Mouse (Mus musculus) heart, postnatal 0 days (tissue): Measurements from ENCODE around the gene 4933428G20Rik. TPM values are rescaled to one million over a fixed set of nuclear protein-coding genes. Genes with fewer than 3 reads are reported as not detected.

Experiments
- ATAC-seq: fragments of 200-750 bp; cut with Nextera tagmentation; 2 replicates; pipeline ENCODE4 v1.8.0; 2017; ENCODE audit warnings: low read depth, moderate number of reproducible peaks, moderate library complexity; ENCODE audit not compliant: insufficient read depth
- DNase-seq: peaks from one replicate; pipeline ENCODE4 v3.0.0-alpha.2; 2016; ENCODE audit warnings: low spot score
- H3K27ac ChIP-seq: fragments of 300-500 bp; sonication (generic); 2 replicates; pipeline ENCODE4 v1.5.1; 2014; ENCODE audit warnings: low read depth, mild to moderate bottlenecking
- H3K27me3 ChIP-seq: fragments of 300-500 bp; sonication (generic); 2 replicates; pipeline ENCODE4 v1.6.1; 2014; ENCODE audit warnings: low read length, mixed read lengths; ENCODE audit not compliant: control insufficient read depth, insufficient read depth
- H3K36me3 ChIP-seq: fragments of 300-500 bp; sonication (generic); replicated peaks from 2 replicates; pipeline ENCODE4 v1.6.1; 2014; ENCODE audit warnings: low read length, mixed read lengths; ENCODE audit not compliant: control insufficient read depth, insufficient read depth
- H3K4me1 ChIP-seq: fragments of 300-500 bp; sonication (generic); 2 replicates; pipeline ENCODE4 v1.6.1; 2014; ENCODE audit warnings: antibody characterized with exemption; ENCODE audit not compliant: control insufficient read depth, insufficient read depth
- H3K4me2 ChIP-seq: fragments of 300-500 bp; sonication (generic); 2 replicates; pipeline ENCODE4 v1.6.1; 2014; ENCODE audit warnings: low read depth, mild to moderate bottlenecking, low read length, moderate library complexity
- H3K4me3 ChIP-seq: fragments of 300-500 bp; sonication (generic); 2 replicates; pipeline ENCODE4 v1.5.1; 2014; ENCODE audit warnings: low read depth, low read length
- H3K9ac ChIP-seq: fragments of 300-500 bp; sonication (generic); replicated peaks from 2 replicates; pipeline ENCODE4 v1.6.1; 2014; ENCODE audit warnings: low read depth, low read length, mixed read lengths
- H3K9me3 ChIP-seq: fragments of 300-500 bp; sonication (generic); replicated peaks from 2 replicates; pipeline ENCODE4 v1.6.1; 2016; ENCODE audit warnings: low read length; ENCODE audit not compliant: control insufficient read depth
- CTCF ChIP-seq: IDR thresholded peaks from 2 replicates; pipeline ENCODE4 v1.5.1; 2016; ENCODE audit warnings: antibody characterized with exemption, control low read depth, low read depth
- EP300 ChIP-seq: IDR thresholded peaks from 2 replicates; pipeline ENCODE4 v1.6.1; 2016; ENCODE audit warnings: antibody characterized with exemption, low read depth
- WGBS: fragments of 180-500 bp; shearing (Covaris S2); extraction: QIAGEN DNeasy Blood & Tissue Kit; methylation state at CpG from one replicate; pipeline ENCODE4 v1.1.7; 2014; 5-methylcytosine and 5-hydroxymethylcytosine counted together
- polyA plus RNA-seq: library from polyadenylated mRNA; unstranded; fragments of >200 nt; fragmentation: Nextera tagmentation; extraction: Ambion mirVana; gene quantifications from 2 replicates; pipeline ENCODE4 v1.2.1, GENCODE M21; 2015
- total RNA-seq: library from RNA; depleted of rRNA; stranded (reverse); fragments of >200 nt; gene quantifications from 2 replicates; pipeline ENCODE4 v1.2.3, GENCODE M21; 2014; ENCODE audit warnings: low replicate concordance

The 4933428G20Rik gene
- total and polyA plus RNA-seq, 2 experiments from 2014 or later: 0.45 TPM; not detected in 1

DNA sequence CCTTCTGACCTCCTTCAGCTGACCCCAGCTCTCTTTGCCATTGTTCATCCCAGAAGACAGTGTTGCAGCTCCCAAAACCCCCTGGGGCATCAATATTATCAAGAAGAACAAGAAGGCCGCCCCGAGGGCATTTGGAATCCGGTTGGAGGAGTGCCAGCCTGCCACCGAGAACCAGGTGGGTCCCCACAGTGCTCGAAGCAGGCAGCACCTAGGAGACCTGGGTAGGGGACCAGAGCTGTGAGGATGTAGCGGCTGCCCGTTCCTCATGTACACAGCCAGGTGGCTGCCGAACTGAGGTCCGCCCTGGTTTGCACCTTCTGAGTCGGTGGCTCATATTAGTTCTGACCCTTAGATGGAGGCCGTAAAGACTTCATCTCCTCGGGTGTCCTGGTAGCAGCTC is 34.2 kb downstream of the 4933428G20Rik start:
- H3K27me3 ChIP-seq: no peaks in the 10 kb centered on the region
- ATAC-seq (no peak), DNase-seq (no peak)
- H3K9ac ChIP-seq: no peak overlapping the region
- H3K4me1 ChIP-seq: no peaks in the 10 kb centered on the region
- H3K4me3 ChIP-seq: no peak overlapping the region
- no peak for TF ChIP-seq CTCF
- no peak for TF ChIP-seq EP300
- no peak overlapping the region for H3K4me2 ChIP-seq
- no peak overlapping the region for H3K27ac ChIP-seq
- H3K36me3 ChIP-seq: peaks cover 89% of the 10 kb centered on the region
- WGBS: 82% methylated on average over 12 of the region's 12 CpGs
- no peaks in the 10 kb centered on the region for H3K9me3 ChIP-seq

DNA sequence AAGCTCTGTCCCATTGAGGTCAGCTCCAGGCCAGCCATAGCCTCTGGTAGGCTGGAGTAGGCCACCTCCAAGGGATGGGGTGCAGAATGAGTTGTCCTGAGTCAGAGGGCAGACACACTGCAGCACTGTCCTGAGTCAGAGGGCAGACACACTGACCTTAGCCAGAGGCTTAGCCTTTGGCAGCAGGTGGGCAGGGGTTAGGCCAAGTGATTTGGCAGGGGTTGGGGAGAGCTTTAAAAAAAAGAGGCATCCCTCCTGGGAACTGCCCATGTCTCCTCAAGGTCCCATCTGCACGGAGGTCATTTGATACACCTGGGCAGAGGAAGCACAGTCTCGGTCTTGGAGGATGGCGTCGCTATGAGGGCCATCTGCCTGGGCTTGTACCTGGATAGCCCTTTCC is 36.1 kb downstream of the 4933428G20Rik start:
- H3K9ac ChIP-seq: no peak overlapping the region
- H3K4me1 ChIP-seq: no peaks in the 10 kb centered on the region
- no peak overlapping the region for H3K4me3 ChIP-seq
- peaks cover 89% of the 10 kb centered on the region for H3K36me3 ChIP-seq
- ATAC-seq (no peak), DNase-seq (no peak)
- no peaks in the 10 kb centered on the region for H3K27me3 ChIP-seq
- WGBS: 85% methylated on average over 4 of the region's 4 CpGs
- H3K4me2 ChIP-seq: no peak overlapping the region
- H3K27ac ChIP-seq: no peak overlapping the region
- H3K9me3 ChIP-seq: no peaks in the 10 kb centered on the region
- TF ChIP-seq CTCF (no peak), EP300 (no peak)

DNA sequence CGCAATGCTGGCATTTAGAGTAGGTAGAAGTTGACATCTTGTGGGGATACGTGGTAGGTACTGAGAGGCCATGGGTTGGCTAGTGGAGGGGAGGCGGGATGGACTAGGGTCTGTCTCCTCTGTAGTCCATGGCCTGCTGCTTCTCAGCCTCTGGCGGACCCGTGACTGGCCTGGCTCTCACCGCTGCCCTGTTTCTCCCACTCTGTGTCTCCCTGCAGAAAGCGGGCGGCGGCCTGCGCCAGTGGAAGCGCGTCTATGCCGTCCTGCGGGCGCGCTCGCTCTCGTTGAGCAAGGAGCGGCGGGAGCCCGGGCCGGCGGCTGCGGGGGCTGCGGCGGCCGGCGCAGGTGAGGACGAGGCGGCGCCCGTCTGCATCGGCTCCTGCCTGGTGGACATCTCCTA is 37.0 kb downstream of the 4933428G20Rik start:
- Histone ChIP-seq H3K27me3 (no peaks in the 10 kb centered on the region), H3K27ac (no peak overlapping the region), H3K4me3 (no peak overlapping the region), H3K9ac (no peak overlapping the region), H3K9me3 (no peaks in the 10 kb centered on the region), H3K4me1 (no peaks in the 10 kb centered on the region), H3K4me2 (no peak overlapping the region), H3K36me3 (peaks cover 94% of the 10 kb centered on the region)
- ATAC-seq (no peak), DNase-seq (no peak)
- 75% methylated on average over 32 of the region's 33 CpGs for WGBS
- TF ChIP-seq EP300 (no peak), CTCF (no peak)

DNA sequence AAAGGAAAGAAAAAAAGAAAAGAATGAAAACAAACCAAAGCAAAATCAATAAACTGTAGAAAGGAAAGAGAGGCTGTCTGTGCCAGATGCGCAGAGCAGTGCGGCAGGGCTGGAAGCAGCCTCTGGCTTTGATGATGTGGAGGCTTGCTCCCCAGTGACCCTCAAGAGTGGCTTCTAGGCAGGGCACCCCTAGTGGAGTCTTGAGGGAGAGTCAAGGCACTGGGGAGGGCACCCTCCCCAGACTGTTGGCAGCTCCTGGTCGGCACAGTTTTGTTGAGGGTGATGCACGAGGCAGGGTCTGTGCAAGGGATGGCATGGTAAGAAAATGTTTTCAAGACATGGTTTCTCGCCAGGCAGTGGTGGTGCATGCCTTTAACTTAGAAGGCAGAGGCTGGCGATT is 37.6 kb downstream of the 4933428G20Rik start:
- TF ChIP-seq EP300: no peak
- TF ChIP-seq CTCF: no peak
- ATAC-seq (no peak), DNase-seq (no peak)
- Histone ChIP-seq H3K4me1 (no peaks in the 10 kb centered on the region), H3K4me2 (no peak overlapping the region), H3K27ac (no peak overlapping the region), H3K9me3 (no peaks in the 10 kb centered on the region), H3K4me3 (no peak overlapping the region), H3K36me3 (peaks cover 97% of the 10 kb centered on the region), H3K9ac (no peak overlapping the region), H3K27me3 (no peaks in the 10 kb centered on the region)
- WGBS: 83% methylated on average over 6 of the region's 6 CpGs

DNA sequence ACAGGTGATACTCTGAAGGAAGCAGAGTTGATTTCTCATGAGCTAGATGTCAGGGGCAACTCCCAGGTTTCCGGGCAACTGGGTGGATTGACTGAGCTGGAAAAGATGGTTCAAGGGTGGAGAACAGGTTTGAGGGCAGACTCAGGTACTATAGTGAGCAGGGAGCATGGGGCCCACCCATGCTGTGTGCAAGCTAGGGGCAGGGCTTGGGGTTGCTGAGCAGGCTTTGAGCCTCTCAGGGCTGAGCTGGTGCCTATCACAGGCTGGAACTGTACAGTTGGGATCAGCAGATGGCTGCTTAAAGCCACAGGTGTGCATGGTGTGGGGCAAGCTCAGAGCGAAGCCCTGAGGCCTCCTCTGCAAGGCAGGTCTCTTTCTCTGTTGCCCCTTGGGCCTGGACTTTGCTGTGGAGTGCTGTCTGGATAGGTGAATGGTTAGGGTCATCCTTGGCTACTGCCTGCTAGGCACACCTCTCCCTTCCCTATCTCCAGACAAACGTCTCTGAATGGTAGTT is 38.8 kb downstream of the 4933428G20Rik start:
- no peak overlapping the region for H3K4me2 ChIP-seq
- no peaks in the 10 kb centered on the region for H3K4me1 ChIP-seq
- H3K9ac ChIP-seq: no peak overlapping the region
- WGBS: 97% methylated on average over 3 of the region's 3 CpGs
- no peaks in the 10 kb centered on the region for H3K9me3 ChIP-seq
- DNase-seq: no peak
- TF ChIP-seq EP300 (no peak), CTCF (no peak)
- H3K4me3 ChIP-seq: no peak overlapping the region
- no peak for ATAC-seq
- no peaks in the 10 kb centered on the region for H3K27me3 ChIP-seq
- no peak overlapping the region for H3K27ac ChIP-seq
- H3K36me3 ChIP-seq: peaks cover 97% of the 10 kb centered on the region

DNA sequence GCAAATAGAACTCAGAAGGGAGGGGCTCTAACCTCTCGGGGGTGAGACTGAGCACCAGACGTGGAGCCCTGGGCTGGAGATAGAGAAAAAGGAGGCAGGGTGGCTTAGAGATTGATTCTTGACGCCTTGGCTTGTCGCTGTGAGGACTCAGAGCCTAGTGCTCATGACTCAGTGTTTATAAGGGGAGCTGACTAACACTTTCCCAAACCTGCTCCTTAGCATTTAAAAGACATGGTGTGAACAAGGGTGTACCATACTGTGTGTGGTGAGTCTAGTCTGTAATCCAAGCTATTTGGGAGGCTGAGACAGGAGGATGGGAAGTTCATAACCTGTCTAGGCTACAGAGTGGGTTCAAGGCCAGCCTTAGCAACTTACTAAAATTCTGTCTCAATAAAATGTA is 43.0 kb downstream of the 4933428G20Rik start:
- TF ChIP-seq CTCF (no peak), EP300 (no peak)
- Histone ChIP-seq H3K4me2 (no peak overlapping the region), H3K4me1 (no peaks in the 10 kb centered on the region), H3K9ac (no peak overlapping the region), H3K4me3 (no peak overlapping the region), H3K27ac (no peak overlapping the region), H3K27me3 (no peaks in the 10 kb centered on the region), H3K9me3 (no peaks in the 10 kb centered on the region), H3K36me3 (peaks cover 98% of the 10 kb centered on the region)
- 74% methylated on average over 4 of the region's 4 CpGs for WGBS
- DNase-seq (no peak), ATAC-seq (no peak)
